Mouse (Mus musculus): ENCODE data around the gene Sox13. TPM values are rescaled to one million over a fixed set of nuclear protein-coding genes. Genes with fewer than 3 reads are reported as not detected.
A peak's percentile ranks its signal among the peaks of the same experiment; 100 is the strongest.

Sox13 gene
- polyA plus RNA-seq, 1 experiment from 2014 or later: 6.6 TPM

GRCm38 (mm10) chr1:133460996-133461395 is 36.8 kb upstream of the Sox13 start:
- Histone ChIP-seq H3K9me3 (ENCODE audit: control insufficient read depth, low read length) (no peaks in the 10 kb centered on the region), H3K4me3 (ENCODE audit: low read depth, low read length) (no peak overlapping the region), H3K4me1 (ENCODE audit: control insufficient read depth, insufficient read depth, low read length) (no peaks in the 10 kb centered on the region), H3K27ac (replicated peaks; ENCODE audit: low read depth, low read length) (no peak overlapping the region), H3K27me3 (replicated peaks; ENCODE audit: control insufficient read depth, insufficient read depth, low read length) (no peaks in the 10 kb centered on the region), H3K4me2 (ENCODE audit: low read depth, low read length) (no peak overlapping the region), H3K9ac (ENCODE audit: low read depth, low read length) (no peak overlapping the region), H3K36me3 (ENCODE audit: control insufficient read depth, insufficient read depth, low read length) (no peaks in the 10 kb centered on the region)
- ATAC-seq (ENCODE audit: low read depth) (no peak), DNase-seq (ENCODE audit: low spot score) (no peak)

- Histone ChIP-seq H3K36me3 (ENCODE audit: control insufficient read depth, insufficient read depth, low read length) (no peaks in the 10 kb centered on the region), H3K27me3 (replicated peaks; ENCODE audit: control insufficient read depth, insufficient read depth, low read length) (no peaks in the 10 kb centered on the region), H3K9ac (ENCODE audit: low read depth, low read length) (no peak overlapping the region), H3K4me2 (ENCODE audit: low read depth, low read length) (no peak overlapping the region), H3K4me1 (ENCODE audit: control insufficient read depth, insufficient read depth, low read length) (no peaks in the 10 kb centered on the region), H3K4me3 (ENCODE audit: low read depth, low read length) (no peak overlapping the region), H3K9me3 (ENCODE audit: control insufficient read depth, low read length) (no peaks in the 10 kb centered on the region), H3K27ac (replicated peaks; ENCODE audit: low read depth, low read length) (no peak overlapping the region)
- 54% methylated on average over 2 of the region's 2 CpGs for WGBS
- DNase-seq (ENCODE audit: low spot score): no peak
- no peak for ATAC-seq (ENCODE audit: low read depth)
These were observed 31.9 kb upstream of the Sox13 start for GRCm38 (mm10) chr1:133456097-133456496.

GRCm38 (mm10) chr1:133452564-133453165 is 28.5 kb upstream of the Sox13 start:
- no peak overlapping the region for H3K9ac ChIP-seq (ENCODE audit: low read depth, low read length)
- no peaks in the 10 kb centered on the region for H3K9me3 ChIP-seq (ENCODE audit: control insufficient read depth, low read length)
- WGBS: 31% methylated on average over 10 of the region's 10 CpGs
- no peaks in the 10 kb centered on the region for H3K4me1 ChIP-seq (ENCODE audit: control insufficient read depth, insufficient read depth, low read length)
- no peak for ATAC-seq (ENCODE audit: low read depth)
- no peaks in the 10 kb centered on the region for H3K27me3 ChIP-seq (replicated peaks; ENCODE audit: control insufficient read depth, insufficient read depth, low read length)
- no peak overlapping the region for H3K4me2 ChIP-seq (ENCODE audit: low read depth, low read length)
- no peak overlapping the region for H3K4me3 ChIP-seq (ENCODE audit: low read depth, low read length)
- DNase-seq (ENCODE audit: low spot score): no peak
- H3K27ac ChIP-seq (replicated peaks; ENCODE audit: low read depth, low read length): no peak overlapping the region
- H3K36me3 ChIP-seq (ENCODE audit: control insufficient read depth, insufficient read depth, low read length): no peaks in the 10 kb centered on the region

- ATAC-seq (ENCODE audit: low read depth): 0 out of 2 replicates have a peak, but pooled peaks have one; percentile 23
- peak; percentile 9 for DNase-seq (ENCODE audit: low spot score)
- Histone ChIP-seq H3K27me3 (replicated peaks; ENCODE audit: control insufficient read depth, insufficient read depth, low read length) (no peaks in the 10 kb centered on the region), H3K4me3 (ENCODE audit: low read depth, low read length) (no peak overlapping the region), H3K27ac (replicated peaks; ENCODE audit: low read depth, low read length) (no peak overlapping the region), H3K36me3 (ENCODE audit: control insufficient read depth, insufficient read depth, low read length) (no peaks in the 10 kb centered on the region), H3K9me3 (ENCODE audit: control insufficient read depth, low read length) (no peaks in the 10 kb centered on the region), H3K4me1 (ENCODE audit: control insufficient read depth, insufficient read depth, low read length) (no peaks in the 10 kb centered on the region), H3K9ac (ENCODE audit: low read depth, low read length) (no peak overlapping the region), H3K4me2 (ENCODE audit: low read depth, low read length) (no peak overlapping the region)
- 35% methylated on average over 13 of the region's 13 CpGs for WGBS
These were observed 27.8 kb upstream of the Sox13 start for GRCm38 (mm10) chr1:133451869-133452563.

GRCm38 (mm10) chr1:133451025-133451424 is 26.8 kb upstream of the Sox13 start:
- Histone ChIP-seq H3K9ac (ENCODE audit: low read depth, low read length) (no peak overlapping the region), H3K4me1 (ENCODE audit: control insufficient read depth, insufficient read depth, low read length) (no peaks in the 10 kb centered on the region), H3K27me3 (replicated peaks; ENCODE audit: control insufficient read depth, insufficient read depth, low read length) (no peaks in the 10 kb centered on the region), H3K9me3 (ENCODE audit: control insufficient read depth, low read length) (no peaks in the 10 kb centered on the region), H3K4me2 (ENCODE audit: low read depth, low read length) (no peak overlapping the region), H3K36me3 (ENCODE audit: control insufficient read depth, insufficient read depth, low read length) (no peaks in the 10 kb centered on the region), H3K27ac (replicated peaks; ENCODE audit: low read depth, low read length) (no peak overlapping the region), H3K4me3 (ENCODE audit: low read depth, low read length) (no peak overlapping the region)
- 60% methylated on average over 11 of the region's 11 CpGs for WGBS
- DNase-seq (ENCODE audit: low spot score) (no peak), ATAC-seq (ENCODE audit: low read depth) (no peak)

- Histone ChIP-seq H3K36me3 (ENCODE audit: control insufficient read depth, insufficient read depth, low read length) (no peaks in the 10 kb centered on the region), H3K4me2 (ENCODE audit: low read depth, low read length) (no peak overlapping the region), H3K9me3 (ENCODE audit: control insufficient read depth, low read length) (peaks cover 1% of the 10 kb centered on the region; the same call in 1 of the 2 replicates), H3K9ac (ENCODE audit: low read depth, low read length) (peak overlapping the region; percentile 31; the same call in 1 of the 2 replicates), H3K4me3 (ENCODE audit: low read depth, low read length) (no peak overlapping the region), H3K4me1 (ENCODE audit: control insufficient read depth, insufficient read depth, low read length) (no peaks in the 10 kb centered on the region), H3K27me3 (replicated peaks; ENCODE audit: control insufficient read depth, insufficient read depth, low read length) (no peaks in the 10 kb centered on the region), H3K27ac (replicated peaks; ENCODE audit: low read depth, low read length) (peak overlapping the region; percentile 40)
- ATAC-seq (ENCODE audit: low read depth): peak; percentile 70
- peak; percentile 63 for DNase-seq (ENCODE audit: low spot score)
- 34% methylated on average over 14 of the region's 14 CpGs for WGBS
These were observed 24.3 kb upstream of the Sox13 start for GRCm38 (mm10) chr1:133448351-133448931.

- H3K9me3 ChIP-seq (ENCODE audit: control insufficient read depth, low read length): peaks cover 14% of the 10 kb centered on the region
- H3K4me2 ChIP-seq (ENCODE audit: low read depth, low read length): no peak overlapping the region
- no peak overlapping the region for H3K9ac ChIP-seq (ENCODE audit: low read depth, low read length)
- no peaks in the 10 kb centered on the region for H3K36me3 ChIP-seq (ENCODE audit: control insufficient read depth, insufficient read depth, low read length)
- 86% methylated on average over 4 of the region's 4 CpGs for WGBS
- H3K27me3 ChIP-seq (replicated peaks; ENCODE audit: control insufficient read depth, insufficient read depth, low read length): no peaks in the 10 kb centered on the region
- no peak overlapping the region for H3K27ac ChIP-seq (replicated peaks; ENCODE audit: low read depth, low read length)
- H3K4me3 ChIP-seq (ENCODE audit: low read depth, low read length): no peak overlapping the region
- DNase-seq (ENCODE audit: low spot score): no peak
- no peak for ATAC-seq (ENCODE audit: low read depth)
- H3K4me1 ChIP-seq (ENCODE audit: control insufficient read depth, insufficient read depth, low read length): no peaks in the 10 kb centered on the region
These were observed 22.1 kb upstream of the Sox13 start for GRCm38 (mm10) chr1:133446291-133446690.

- H3K4me3 ChIP-seq (ENCODE audit: low read depth, low read length): no peak overlapping the region
- H3K4me1 ChIP-seq (ENCODE audit: control insufficient read depth, insufficient read depth, low read length): no peaks in the 10 kb centered on the region
- ATAC-seq (ENCODE audit: low read depth) (no peak), DNase-seq (ENCODE audit: low spot score) (no peak)
- peaks cover 14% of the 10 kb centered on the region for H3K9me3 ChIP-seq (ENCODE audit: control insufficient read depth, low read length)
- H3K4me2 ChIP-seq (ENCODE audit: low read depth, low read length): no peak overlapping the region
- no peaks in the 10 kb centered on the region for H3K36me3 ChIP-seq (ENCODE audit: control insufficient read depth, insufficient read depth, low read length)
- WGBS: 77% methylated on average over 8 of the region's 8 CpGs
- no peak overlapping the region for H3K9ac ChIP-seq (ENCODE audit: low read depth, low read length)
- no peaks in the 10 kb centered on the region for H3K27me3 ChIP-seq (replicated peaks; ENCODE audit: control insufficient read depth, insufficient read depth, low read length)
- no peak overlapping the region for H3K27ac ChIP-seq (replicated peaks; ENCODE audit: low read depth, low read length)
These were observed 20.1 kb upstream of the Sox13 start for GRCm38 (mm10) chr1:133444315-133444714.
